Mouse (Mus musculus) liver, postnatal 0 days (tissue): ENCODE measurements around the gene Fndc8.
A peak's percentile ranks its signal among the peaks of the same experiment; 100 is the strongest.

Experiments used
- CTCF ChIP-seq: sonication (generic); IDR thresholded peaks from 2 replicates; pipeline ENCODE4 v1.5.1; 2016; ENCODE audit warnings: antibody characterized with exemption, low read depth
- EP300 ChIP-seq: IDR thresholded peaks from 2 replicates; pipeline ENCODE4 v1.6.1; 2016; ENCODE audit warnings: antibody characterized with exemption, low read depth, mild to moderate bottlenecking

DNA sequence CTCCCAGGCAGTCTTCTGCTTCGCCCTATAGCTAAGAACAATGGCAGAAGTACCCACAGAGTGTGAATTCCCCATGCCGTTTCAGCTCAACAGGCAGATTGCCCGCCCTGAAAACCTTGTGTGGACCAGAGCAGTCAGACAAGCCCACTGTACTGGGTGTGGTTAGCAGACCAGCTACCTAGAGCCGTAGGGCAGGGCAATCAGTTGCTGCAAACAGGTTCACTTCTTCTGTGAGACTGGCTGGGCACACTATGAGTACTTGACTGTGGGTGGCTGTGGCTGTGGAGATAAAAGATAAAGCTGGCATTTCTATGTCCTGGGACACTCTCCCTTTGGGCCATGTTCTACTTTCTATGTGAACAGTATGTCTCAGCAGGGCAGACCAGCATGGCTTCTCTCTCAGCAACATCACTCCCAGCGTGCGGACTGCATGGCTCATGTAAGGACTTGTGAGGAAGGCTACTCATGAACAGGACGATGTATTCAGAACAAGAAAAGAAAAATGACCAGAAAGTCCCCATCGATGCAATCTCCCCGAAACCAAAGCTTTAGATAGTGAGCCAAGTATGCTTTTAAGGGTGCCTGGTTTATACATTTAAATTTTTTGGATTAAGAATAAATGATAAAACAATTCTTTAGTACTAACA is 36.5 kb upstream of the Fndc8 start:
- TF ChIP-seq CTCF (no peak), EP300 (peak; percentile 76)
